Mouse (Mus musculus) left cerebral cortex, postnatal 36 days (tissue): ENCODE measurements at regions not wholly inside any gene's neighbourhood (a gene's known extent, or its start where the extent isn't known, plus 50 kb on each side); places are given as distances from the start of the nearest gene placed in this dataset.
A peak's percentile ranks its signal among the peaks of the same experiment; 100 is the strongest.
"Not testable (repeated sequence)": the region's sequence is repeated elsewhere in the genome, so short reads cannot be mapped to it uniquely, and the experiment has no call there.

ENCODE experiments used
- DNase-seq, 2 experiments: peaks; one replicate each; pipeline ENCODE4 v3.0.0; 2021 to 2022; ENCODE audit warnings: low spot score in 2 of 2, mixed read lengths in 1 of 2
- intact Hi-C: fragments of 180-260 bp; cut with DNase I; formaldehyde crosslinking; loops from one replicate; pipeline ENCODE4 v1.15.1; 2025

DNA sequence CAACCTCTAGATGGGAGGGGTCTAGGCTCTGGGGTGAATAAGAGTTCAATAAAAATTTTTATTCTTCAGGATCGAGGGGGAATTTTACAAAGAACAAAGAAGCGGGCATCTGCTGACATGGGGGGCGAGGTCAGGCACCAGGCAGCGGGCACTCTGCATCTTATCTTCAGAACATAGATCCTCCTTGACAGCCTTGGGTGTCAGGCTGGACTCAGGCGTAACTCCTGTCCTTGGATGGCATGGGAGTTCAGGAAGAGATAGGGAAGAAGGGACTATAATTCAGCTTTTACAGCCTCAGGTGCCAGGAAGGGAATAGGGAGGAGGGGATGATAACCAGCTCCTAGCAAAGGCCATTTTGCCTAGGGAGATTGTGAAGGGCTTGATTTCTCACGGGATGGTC lies 753.1 kb downstream of the Gm10330 start:
- DNase-seq, intact Hi-C loops: not testable (repeated sequence)

DNA sequence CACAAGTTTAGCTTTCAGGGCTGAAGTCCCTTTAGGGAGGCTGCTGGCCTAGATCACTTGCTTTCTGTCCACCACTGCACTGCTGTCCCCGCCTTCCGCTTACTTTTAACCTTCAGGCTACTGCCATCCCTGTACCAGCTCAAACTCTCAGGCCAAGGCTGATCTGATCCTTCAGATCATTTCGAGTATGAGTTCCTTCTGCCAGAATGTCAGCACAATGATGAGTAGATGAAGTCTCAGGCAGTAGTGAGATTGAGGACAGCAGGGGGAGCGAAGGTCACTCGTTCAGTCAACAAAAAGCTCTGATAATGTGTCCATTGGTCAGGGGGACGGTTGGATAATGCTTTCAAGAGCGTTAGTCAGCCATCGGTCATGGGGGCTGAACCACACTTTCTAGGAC lies 756.5 kb downstream of the Gm10330 start:
- intact Hi-C loops, DNase-seq: not testable (repeated sequence)

DNA sequence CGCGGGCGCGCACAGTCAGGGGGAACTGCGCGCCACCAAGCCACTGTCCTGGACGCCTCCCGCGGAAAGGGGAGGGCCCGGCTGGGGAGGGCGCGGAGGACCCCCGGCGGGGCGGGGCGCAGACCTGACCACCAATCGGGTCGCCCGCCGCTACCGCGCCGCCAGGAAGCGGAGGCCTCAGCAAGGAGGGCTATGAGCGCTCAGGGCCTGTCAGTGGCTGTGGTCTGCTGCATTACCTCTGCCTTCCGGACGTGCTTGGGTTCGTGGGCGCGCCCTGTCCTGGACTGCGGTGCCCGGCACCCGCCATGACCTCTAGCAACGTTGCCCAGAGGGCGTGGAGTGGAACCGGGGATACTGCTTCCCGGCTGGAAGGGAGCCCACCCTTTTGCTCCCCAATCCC lies 769.9 kb downstream of the Gm10330 start:
- intact Hi-C loops = not testable (repeated sequence)
- DNase-seq = peak; percentile 5 to 30

DNA sequence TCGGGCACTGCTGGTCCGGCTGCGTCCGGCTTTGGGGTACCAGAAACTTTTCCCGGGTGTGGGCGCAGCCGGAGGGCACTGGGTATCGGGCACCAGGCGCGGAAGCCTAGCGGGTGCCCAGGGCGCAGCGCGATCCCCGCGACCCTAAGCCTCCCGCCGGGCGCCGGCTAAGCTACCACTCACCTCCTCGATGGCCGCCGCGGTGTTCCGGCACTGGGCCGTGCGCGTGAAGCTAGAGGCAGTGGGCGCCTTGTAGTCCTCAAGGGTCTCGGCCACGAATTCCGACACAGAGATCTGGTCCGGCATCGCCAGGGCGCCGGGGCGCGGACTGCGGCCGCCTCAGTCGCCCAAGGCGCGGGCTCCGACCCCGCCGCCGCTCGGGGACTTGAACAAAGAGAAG lies 770.4 kb downstream of the Gm10330 start:
- peak in 1 of 2 experiments; percentile 3 for DNase-seq
- intact Hi-C loops = not testable (repeated sequence)
